Mouse (Mus musculus) E14TG2a.4 (cell line): Measurements from ENCODE around the gene Itpkb.

Source experiments
- CTCF ChIP-seq: conservative IDR thresholded peaks from 2 replicates; pipeline ENCODE4 v1.5.1; 2014; ENCODE audit warnings: low read length
- NANOG ChIP-seq: IDR thresholded peaks from 2 replicates; pipeline ENCODE4 v1.6.1; 2014; ENCODE audit warnings: borderline replicate concordance, low read length, mixed read lengths
- POU5F1 ChIP-seq: IDR thresholded peaks from 2 replicates; pipeline ENCODE4 v1.6.1; 2014; ENCODE audit warnings: low read length, borderline replicate concordance

GRCm38 (mm10) chr1:180393873-180394272, 63.6 kb downstream of the Itpkb start:
- TF ChIP-seq CTCF (no peak), POU5F1 (no peak), NANOG (no peak)
